Mouse (Mus musculus): ENCODE data around the gene Rhox2h. TPM values are rescaled to one million over a fixed set of nuclear protein-coding genes. Genes with fewer than 3 reads are reported as not detected.

Gene Rhox2h
- not detected for polyA plus RNA-seq (2014; fragmentation: Illumina TruSeq; extraction: RNeasy Lipid Tissue Mini Kit (QIAGEN cat#74804); ENCODE audit: insufficient read depth, low read depth, low replicate concordance)

DNA sequence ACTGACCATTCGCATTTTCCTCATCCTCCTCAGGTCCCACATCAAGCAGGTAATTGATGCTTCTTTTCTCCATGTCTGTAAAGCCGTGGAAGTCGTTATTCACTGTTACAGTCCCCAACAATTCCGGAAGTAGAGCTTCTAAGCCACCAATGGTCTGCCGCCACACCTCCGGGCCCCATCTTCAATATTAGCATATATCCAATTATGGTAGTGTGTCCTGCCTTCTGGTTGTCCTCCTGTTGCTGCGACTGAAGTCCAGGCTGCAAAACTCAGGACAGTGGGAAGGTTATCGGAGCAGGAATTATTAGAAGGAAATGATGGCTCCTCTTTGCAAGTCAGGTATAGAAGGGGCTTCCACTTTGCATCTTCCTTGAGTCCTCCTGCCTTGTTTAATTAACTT, at the start of gene Rhox2h:
TSS of gene Rhox2h (minus strand) at position 101 of the 400 bp plus-strand sequence.

DNA sequence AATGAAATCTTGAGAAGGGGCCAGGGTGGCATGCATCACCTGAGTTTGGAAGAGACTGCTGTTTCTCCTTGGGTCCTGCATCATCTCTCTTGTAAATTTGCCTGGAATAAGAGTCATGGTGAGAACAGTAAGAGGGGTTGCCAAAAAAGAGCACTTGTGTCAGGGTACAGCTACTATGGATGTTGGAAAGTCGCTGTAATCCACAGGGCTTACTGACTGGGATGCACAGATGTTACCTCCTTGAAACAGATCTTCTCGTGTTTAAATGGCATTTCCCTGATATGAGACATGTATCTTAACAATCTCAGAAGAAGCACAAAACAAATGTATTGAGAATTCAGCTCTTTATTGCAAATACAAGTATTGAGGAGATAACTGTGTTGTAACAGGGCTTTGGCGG, 4.4 kb downstream of the Rhox2h start, which contains the start of gene Rhox3h:
TSS of gene Rhox3h (minus strand) at position 101 of the 400 bp plus-strand sequence.

DNA sequence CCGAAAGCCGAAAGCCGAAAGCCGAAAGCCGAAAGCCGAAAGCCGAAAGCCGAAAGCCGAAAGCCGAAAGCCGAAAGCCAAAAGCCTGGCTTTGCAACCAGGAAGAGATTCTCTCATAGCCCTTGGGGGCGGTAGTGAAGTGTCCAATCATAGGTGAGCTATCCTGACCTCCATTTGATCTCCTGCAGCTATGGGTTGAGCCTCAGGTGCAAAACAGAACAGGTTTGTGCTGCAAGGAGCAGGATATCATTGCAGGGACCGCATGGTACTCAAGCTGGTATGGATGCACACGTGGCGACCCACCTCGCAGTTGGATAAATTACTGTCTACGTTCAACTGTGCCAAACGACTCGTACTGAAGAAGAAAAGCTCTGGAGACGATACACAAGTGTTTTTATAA, 21.9 kb downstream of the Rhox2h start, which contains the start of gene Rhox4g:
TSS of gene Rhox4g (minus strand) at position 101 of the 400 bp plus-strand sequence.

DNA sequence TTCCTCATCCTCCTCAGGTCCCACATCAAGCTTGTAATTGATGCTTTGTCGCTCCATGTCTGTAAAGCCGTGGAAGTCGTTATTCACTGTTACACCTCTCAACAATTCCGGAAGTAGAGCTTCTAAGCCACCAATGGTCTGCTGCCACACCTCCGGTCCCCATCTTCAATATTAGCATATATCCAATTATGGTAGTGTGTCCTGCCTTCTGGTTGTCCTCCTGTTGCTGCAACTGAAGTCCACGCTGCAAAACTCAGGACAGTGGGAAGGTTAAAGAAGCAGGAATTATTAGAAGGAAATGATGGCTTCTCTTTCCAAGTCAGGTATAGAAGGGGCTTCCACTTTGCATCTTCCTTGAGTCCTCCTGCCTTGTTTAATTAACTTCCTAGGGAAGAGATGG, 29.7 kb downstream of the Rhox2h start, which contains the start of gene Rhox2g:
TSS of gene Rhox2g (minus strand) at position 101 of the 400 bp plus-strand sequence.

DNA sequence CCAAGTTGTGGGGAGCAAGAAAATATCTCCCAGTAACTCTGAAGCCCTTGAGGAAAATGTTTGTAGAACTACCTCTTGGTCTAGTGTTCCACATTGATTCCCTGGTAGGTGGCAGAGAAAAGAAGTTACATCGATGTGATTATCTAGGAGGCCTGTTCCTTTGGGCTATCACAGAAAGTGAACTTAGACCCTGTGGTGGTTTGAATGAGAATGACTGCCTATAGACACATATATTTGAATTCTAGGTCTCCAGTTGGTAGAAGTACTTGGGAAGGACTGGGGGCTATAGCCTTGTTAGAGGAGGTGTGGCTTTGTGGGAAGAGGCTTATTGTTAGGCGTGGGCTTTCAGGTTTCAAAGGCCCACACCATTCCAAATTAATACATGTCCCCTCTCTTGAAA, 44.6 kb downstream of the Rhox2h start, which contains the start of gene Rhox3g:
TSS of gene Rhox3g (minus strand) at position 101 of the 400 bp plus-strand sequence.

Other genes starting within 250 kb of the Rhox2h start
- gene Rhox4b, start 240.8 kb downstream of the Rhox2h start, polyA plus RNA-seq (2014; fragmentation: Illumina TruSeq; extraction: RNeasy Lipid Tissue Mini Kit (QIAGEN cat#74804); ENCODE audit: insufficient read depth, low read depth, low replicate concordance), result not detected
- gene Rhox2c, start 219.6 kb downstream of the Rhox2h start, polyA plus RNA-seq (2014; fragmentation: Illumina TruSeq; extraction: RNeasy Lipid Tissue Mini Kit (QIAGEN cat#74804); ENCODE audit: insufficient read depth, low read depth, low replicate concordance), result not detected
- gene Rhox3c, start 214.7 kb downstream of the Rhox2h start, polyA plus RNA-seq (2014; fragmentation: Illumina TruSeq; extraction: RNeasy Lipid Tissue Mini Kit (QIAGEN cat#74804); ENCODE audit: insufficient read depth, low read depth, low replicate concordance), result not detected
- not detected for gene Rhox4c, start 192.9 kb downstream of the Rhox2h start, polyA plus RNA-seq (2014; fragmentation: Illumina TruSeq; extraction: RNeasy Lipid Tissue Mini Kit (QIAGEN cat#74804); ENCODE audit: insufficient read depth, low read depth, low replicate concordance)
- gene Rhox2d, start 179.8 kb downstream of the Rhox2h start, polyA plus RNA-seq (2014; fragmentation: Illumina TruSeq; extraction: RNeasy Lipid Tissue Mini Kit (QIAGEN cat#74804); ENCODE audit: insufficient read depth, low read depth, low replicate concordance), result not detected
- gene Rhox4d, start 158.9 kb downstream of the Rhox2h start, polyA plus RNA-seq (2014; fragmentation: Illumina TruSeq; extraction: RNeasy Lipid Tissue Mini Kit (QIAGEN cat#74804); ENCODE audit: insufficient read depth, low read depth, low replicate concordance), result not detected
- gene Rhox2e, start 142.8 kb downstream of the Rhox2h start, polyA plus RNA-seq (2014; fragmentation: Illumina TruSeq; extraction: RNeasy Lipid Tissue Mini Kit (QIAGEN cat#74804); ENCODE audit: insufficient read depth, low read depth, low replicate concordance), result not detected
- gene Rhox3e, start 131.3 kb downstream of the Rhox2h start, polyA plus RNA-seq (2014; fragmentation: Illumina TruSeq; extraction: RNeasy Lipid Tissue Mini Kit (QIAGEN cat#74804); ENCODE audit: insufficient read depth, low read depth, low replicate concordance), result not detected
- gene Rhox4e, start 115.9 kb downstream of the Rhox2h start, polyA plus RNA-seq (2014; fragmentation: Illumina TruSeq; extraction: RNeasy Lipid Tissue Mini Kit (QIAGEN cat#74804); ENCODE audit: insufficient read depth, low read depth, low replicate concordance), result not detected
- not detected for gene Rhox2f, start 101.9 kb downstream of the Rhox2h start, polyA plus RNA-seq (2014; fragmentation: Illumina TruSeq; extraction: RNeasy Lipid Tissue Mini Kit (QIAGEN cat#74804); ENCODE audit: insufficient read depth, low read depth, low replicate concordance)
- gene Rhox3f, start 92.3 kb downstream of the Rhox2h start, polyA plus RNA-seq (2014; fragmentation: Illumina TruSeq; extraction: RNeasy Lipid Tissue Mini Kit (QIAGEN cat#74804); ENCODE audit: insufficient read depth, low read depth, low replicate concordance), result not detected
- gene Rhox4f, start 65.6 kb downstream of the Rhox2h start, polyA plus RNA-seq (2014; fragmentation: Illumina TruSeq; extraction: RNeasy Lipid Tissue Mini Kit (QIAGEN cat#74804); ENCODE audit: insufficient read depth, low read depth, low replicate concordance), result not detected
- not detected for gene Rhox3g, start 44.7 kb downstream of the Rhox2h start, polyA plus RNA-seq (2014; fragmentation: Illumina TruSeq; extraction: RNeasy Lipid Tissue Mini Kit (QIAGEN cat#74804); ENCODE audit: insufficient read depth, low read depth, low replicate concordance)
- gene Rhox2g, start 29.8 kb downstream of the Rhox2h start, polyA plus RNA-seq (2014; fragmentation: Illumina TruSeq; extraction: RNeasy Lipid Tissue Mini Kit (QIAGEN cat#74804); ENCODE audit: insufficient read depth, low read depth, low replicate concordance), result not detected
- gene Rhox4g, start 21.9 kb downstream of the Rhox2h start, polyA plus RNA-seq (2014; fragmentation: Illumina TruSeq; extraction: RNeasy Lipid Tissue Mini Kit (QIAGEN cat#74804); ENCODE audit: insufficient read depth, low read depth, low replicate concordance), result not detected
- gene Rhox3h, start 4.5 kb downstream of the Rhox2h start, polyA plus RNA-seq (2014; fragmentation: Illumina TruSeq; extraction: RNeasy Lipid Tissue Mini Kit (QIAGEN cat#74804); ENCODE audit: insufficient read depth, low read depth, low replicate concordance), result not detected
- 0.45 TPM for gene Rhox5, start 131.6 kb upstream of the Rhox2h start, polyA plus RNA-seq (2014; fragmentation: Illumina TruSeq; extraction: RNeasy Lipid Tissue Mini Kit (QIAGEN cat#74804); ENCODE audit: insufficient read depth, low read depth, low replicate concordance)
- not detected for gene Rhox6, start 153.6 kb upstream of the Rhox2h start, polyA plus RNA-seq (2014; fragmentation: Illumina TruSeq; extraction: RNeasy Lipid Tissue Mini Kit (QIAGEN cat#74804); ENCODE audit: insufficient read depth, low read depth, low replicate concordance)
- not detected for gene Rhox7a, start 158.4 kb upstream of the Rhox2h start, polyA plus RNA-seq (2014; fragmentation: Illumina TruSeq; extraction: RNeasy Lipid Tissue Mini Kit (QIAGEN cat#74804); ENCODE audit: insufficient read depth, low read depth, low replicate concordance)
- not detected for gene Rhox8, start 205.7 kb upstream of the Rhox2h start, polyA plus RNA-seq (2014; fragmentation: Illumina TruSeq; extraction: RNeasy Lipid Tissue Mini Kit (QIAGEN cat#74804); ENCODE audit: insufficient read depth, low read depth, low replicate concordance)
- not detected for gene Rhox7b, start 224.0 kb upstream of the Rhox2h start, polyA plus RNA-seq (2014; fragmentation: Illumina TruSeq; extraction: RNeasy Lipid Tissue Mini Kit (QIAGEN cat#74804); ENCODE audit: insufficient read depth, low read depth, low replicate concordance)
- gene Rhox9, start 228.5 kb upstream of the Rhox2h start, polyA plus RNA-seq (2014; fragmentation: Illumina TruSeq; extraction: RNeasy Lipid Tissue Mini Kit (QIAGEN cat#74804); ENCODE audit: insufficient read depth, low read depth, low replicate concordance), result not detected

Measured in lung, adult 10 weeks (tissue).